Mouse (Mus musculus) limb, embryonic 12.5 days (tissue): ENCODE data around the gene H13. TPM values are rescaled to one million over a fixed set of nuclear protein-coding genes. Genes with fewer than 3 reads are reported as not detected.
A peak's percentile ranks its signal among the peaks of the same experiment; 100 is the strongest.

ENCODE experiments used
- ATAC-seq: fragments of 200-750 bp; cut with Nextera tagmentation; 2 replicates; pipeline ENCODE4 v1.8.0; 2017; ENCODE audit warnings: low read depth, moderate TSS enrichment; ENCODE audit not compliant: insufficient number of reproducible peaks, insufficient read depth, low FRiP score, low TSS enrichment
- H3K27ac ChIP-seq: fragments of 300-500 bp; sonication (generic); 2 replicates; pipeline ENCODE4 v1.5.1; 2016; ENCODE audit warnings: mild to moderate bottlenecking, moderate library complexity
- H3K27me3 ChIP-seq: fragments of 300-500 bp; sonication (generic); 2 replicates; pipeline ENCODE4 v1.6.1; 2016; ENCODE audit warnings: mild to moderate bottlenecking, moderate library complexity
- H3K36me3 ChIP-seq: fragments of 300-500 bp; sonication (generic); 2 replicates; pipeline ENCODE4 v1.6.1; 2016; ENCODE audit warnings: mild to moderate bottlenecking, moderate library complexity
- H3K4me1 ChIP-seq: fragments of 300-500 bp; sonication (generic); replicated peaks from 2 replicates; pipeline ENCODE4 v1.6.1; 2016
- H3K4me2 ChIP-seq: fragments of 300-500 bp; sonication (generic); 2 replicates; pipeline ENCODE4 v1.6.1; 2016; ENCODE audit warnings: mild to moderate bottlenecking, moderate library complexity
- H3K4me3 ChIP-seq: fragments of 300-500 bp; sonication (generic); replicated peaks from 2 replicates; pipeline ENCODE4 v1.5.1; 2016; ENCODE audit warnings: mild to moderate bottlenecking
- H3K9ac ChIP-seq: fragments of 300-500 bp; sonication (generic); replicated peaks from 2 replicates; pipeline ENCODE4 v1.6.1; 2016; ENCODE audit warnings: mild to moderate bottlenecking, moderate library complexity
- H3K9me3 ChIP-seq: fragments of 300-500 bp; sonication (generic); 2 replicates; pipeline ENCODE4 v1.6.1; 2016; ENCODE audit warnings: mild to moderate bottlenecking, moderate library complexity
- whole genome bisulfite sequencing: fragments of 180-500 bp; shearing (Covaris S2); methylation state at CpG from one replicate; pipeline ENCODE4 v1.1.7; 2016; 5-methylcytosine and 5-hydroxymethylcytosine counted together
- polyA plus RNA-seq: library from polyadenylated mRNA; unstranded; fragments of >200 nt; fragmentation: Nextera tagmentation; extraction: Ambion mirVana; gene quantifications from 2 replicates; pipeline ENCODE4 v1.2.1, GENCODE M21; 2016

H13 gene
- polyA plus RNA-seq, 1 experiment from 2014 or later, result 135 TPM

DNA sequence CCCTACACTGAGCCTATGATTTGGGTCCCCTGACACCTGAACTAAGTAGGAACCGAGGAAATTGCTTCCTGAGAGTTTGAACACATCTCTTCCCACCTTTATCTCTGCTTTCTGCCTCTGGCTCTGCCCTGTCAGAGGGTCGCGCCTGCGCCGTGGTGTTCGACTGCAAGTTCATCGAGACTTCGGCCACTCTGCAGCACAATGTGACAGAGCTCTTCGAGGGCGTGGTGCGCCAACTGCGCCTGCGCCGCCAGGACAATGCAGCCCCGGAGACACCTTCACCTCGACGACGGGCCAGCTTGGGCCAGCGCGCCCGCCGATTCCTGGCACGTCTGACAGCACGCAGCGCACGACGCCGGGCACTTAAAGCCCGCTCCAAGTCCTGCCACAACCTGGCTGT lies 35.0 kb upstream of the H13 start:
- 76% methylated on average over 29 of the region's 29 CpGs for WGBS
- H3K27ac ChIP-seq, result no peak overlapping the region
- H3K9ac ChIP-seq, result no peak overlapping the region
- H3K27me3 ChIP-seq, result peaks cover 30% of the 10 kb centered on the region
- H3K4me3 ChIP-seq, result no peak overlapping the region
- no peak overlapping the region for H3K4me2 ChIP-seq
- ATAC-seq, result no peak
- H3K4me1 ChIP-seq, result peaks cover 11% of the 10 kb centered on the region; the same call in 1 of the 2 replicates
- H3K36me3 ChIP-seq, result no peaks in the 10 kb centered on the region
- no peaks in the 10 kb centered on the region for H3K9me3 ChIP-seq

DNA sequence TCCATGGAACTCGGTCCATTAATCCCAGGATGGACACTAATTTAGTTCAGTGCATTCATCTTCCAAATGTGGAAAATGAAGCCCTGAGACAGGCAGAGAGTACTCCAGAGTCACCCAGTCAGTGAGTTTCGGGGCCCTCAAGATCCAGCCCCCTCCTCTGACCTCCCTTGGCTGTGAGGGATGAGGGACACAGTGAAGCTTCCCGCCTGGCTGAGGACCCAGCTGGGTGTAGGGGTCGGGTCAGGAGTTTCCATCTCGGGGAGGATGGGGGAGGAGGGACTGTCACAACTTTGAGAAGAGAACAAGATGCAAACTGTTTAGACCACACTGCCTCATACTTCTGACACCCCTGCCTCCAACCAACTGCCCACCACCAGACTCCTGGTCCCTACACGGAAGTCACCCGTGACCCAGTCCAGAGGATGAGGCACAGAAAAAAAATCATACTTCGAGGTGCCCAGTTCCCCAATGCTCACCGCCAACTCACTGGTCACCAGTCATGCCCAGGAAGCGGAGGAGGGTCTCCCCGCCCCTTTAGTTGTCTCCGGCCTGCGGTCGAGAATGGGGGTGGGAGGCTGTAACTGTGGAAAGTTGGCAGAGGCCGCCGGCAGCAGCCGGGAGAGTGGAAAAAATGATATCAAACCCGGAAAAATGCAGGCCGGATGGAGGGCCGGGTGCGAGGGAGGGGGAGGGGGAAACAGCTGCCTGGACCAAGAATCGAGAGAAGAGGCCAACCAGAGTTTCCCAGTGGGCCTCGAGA lies 32.8 kb upstream of the H13 start:
- Histone ChIP-seq H3K4me3 (no peak overlapping the region), H3K9ac (0 out of 2 replicates have a peak overlapping the region, but pooled peaks have one; percentile 8), H3K36me3 (no peaks in the 10 kb centered on the region), H3K27me3 (peaks cover 23% of the 10 kb centered on the region), H3K4me1 (peaks cover 11% of the 10 kb centered on the region; the same call in 1 of the 2 replicates), H3K4me2 (no peak overlapping the region), H3K27ac (no peak overlapping the region), H3K9me3 (no peaks in the 10 kb centered on the region)
- no peak for ATAC-seq
- 73% methylated on average over 23 of the region's 23 CpGs for WGBS

DNA sequence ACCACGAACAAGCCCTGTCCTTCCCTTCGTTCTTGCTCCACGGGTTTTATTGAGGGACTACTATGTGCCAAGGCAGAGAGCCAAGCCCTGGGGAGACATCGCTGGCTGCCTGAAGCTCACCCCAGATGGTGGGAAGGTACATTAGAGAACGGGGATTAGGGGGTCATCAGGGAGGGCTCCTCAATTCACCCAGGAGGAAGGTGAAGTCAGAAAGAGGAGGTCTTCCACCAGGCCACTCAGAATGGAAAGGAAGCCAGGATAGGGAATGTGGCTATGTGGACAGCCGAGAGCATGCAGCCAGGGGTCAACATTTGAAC lies 32.3 kb upstream of the H13 start:
- Histone ChIP-seq H3K4me2 (no peak overlapping the region), H3K27ac (no peak overlapping the region), H3K27me3 (peaks cover 23% of the 10 kb centered on the region), H3K9ac (0 out of 2 replicates have a peak overlapping the region, but pooled peaks have one; percentile 8), H3K4me1 (peaks cover 11% of the 10 kb centered on the region; the same call in 1 of the 2 replicates), H3K4me3 (no peak overlapping the region), H3K36me3 (no peaks in the 10 kb centered on the region), H3K9me3 (no peaks in the 10 kb centered on the region)
- WGBS, result 85% methylated on average over 6 of the region's 6 CpGs
- ATAC-seq, result 0 out of 2 replicates have a peak, but pooled peaks have one; percentile 54

DNA sequence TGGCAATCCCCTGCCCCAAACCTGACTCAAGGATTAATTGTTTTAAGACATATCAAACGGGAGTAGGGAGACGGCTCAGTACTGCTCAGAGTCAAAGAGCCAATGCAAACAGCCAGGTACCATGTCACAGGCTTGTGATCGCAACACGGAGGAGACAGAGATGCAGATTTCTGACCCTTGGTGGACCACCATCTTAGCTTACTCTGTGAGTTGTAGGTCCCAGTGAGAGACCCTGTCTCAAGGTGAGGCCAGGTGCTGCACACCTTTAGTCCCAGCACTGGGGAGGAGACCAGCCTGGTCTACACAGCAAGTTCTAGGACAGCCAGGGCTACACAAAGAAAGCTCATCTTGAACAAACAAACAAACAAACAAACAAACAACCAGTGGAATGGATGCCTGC lies 31.9 kb upstream of the H13 start:
- WGBS, result 81% methylated on average over 4 of the region's 4 CpGs
- no peak overlapping the region for H3K9ac ChIP-seq
- H3K4me2 ChIP-seq, result no peak overlapping the region
- peaks cover 6% of the 10 kb centered on the region; the same call in 1 of the 2 replicates for H3K4me1 ChIP-seq
- H3K27ac ChIP-seq, result no peak overlapping the region
- H3K4me3 ChIP-seq, result no peak overlapping the region
- H3K27me3 ChIP-seq, result peaks cover 19% of the 10 kb centered on the region
- ATAC-seq, result no peak
- H3K9me3 ChIP-seq, result no peaks in the 10 kb centered on the region
- H3K36me3 ChIP-seq, result no peaks in the 10 kb centered on the region

DNA sequence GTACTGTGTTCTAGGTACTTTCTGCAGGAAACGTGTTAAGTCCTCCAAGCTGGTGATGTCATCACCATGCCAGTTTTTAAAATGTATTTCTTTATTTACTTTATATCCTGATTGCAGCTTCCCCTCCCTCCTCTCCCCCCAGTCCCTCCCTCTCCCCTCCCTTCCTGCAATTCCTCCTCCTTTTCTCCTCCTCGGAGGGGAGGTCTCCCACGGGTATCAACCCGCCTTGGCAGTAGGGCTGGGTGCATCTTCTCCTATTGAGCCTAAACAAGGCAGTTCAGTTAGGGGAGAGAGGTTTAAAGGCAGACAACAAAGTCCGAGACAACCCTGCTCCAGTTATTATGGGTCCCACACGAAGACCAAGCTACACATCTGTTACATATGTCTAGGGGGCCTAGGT lies 30.4 kb upstream of the H13 start:
- H3K4me2 ChIP-seq, result no peak overlapping the region
- H3K9me3 ChIP-seq, result no peaks in the 10 kb centered on the region
- WGBS, result 65% methylated on average over 6 of the region's 6 CpGs
- ATAC-seq, result no peak
- H3K27ac ChIP-seq, result no peak overlapping the region
- no peaks in the 10 kb centered on the region for H3K36me3 ChIP-seq
- H3K9ac ChIP-seq, result no peak overlapping the region
- H3K27me3 ChIP-seq, result peaks cover 10% of the 10 kb centered on the region
- no peaks in the 10 kb centered on the region for H3K4me1 ChIP-seq
- no peak overlapping the region for H3K4me3 ChIP-seq

DNA sequence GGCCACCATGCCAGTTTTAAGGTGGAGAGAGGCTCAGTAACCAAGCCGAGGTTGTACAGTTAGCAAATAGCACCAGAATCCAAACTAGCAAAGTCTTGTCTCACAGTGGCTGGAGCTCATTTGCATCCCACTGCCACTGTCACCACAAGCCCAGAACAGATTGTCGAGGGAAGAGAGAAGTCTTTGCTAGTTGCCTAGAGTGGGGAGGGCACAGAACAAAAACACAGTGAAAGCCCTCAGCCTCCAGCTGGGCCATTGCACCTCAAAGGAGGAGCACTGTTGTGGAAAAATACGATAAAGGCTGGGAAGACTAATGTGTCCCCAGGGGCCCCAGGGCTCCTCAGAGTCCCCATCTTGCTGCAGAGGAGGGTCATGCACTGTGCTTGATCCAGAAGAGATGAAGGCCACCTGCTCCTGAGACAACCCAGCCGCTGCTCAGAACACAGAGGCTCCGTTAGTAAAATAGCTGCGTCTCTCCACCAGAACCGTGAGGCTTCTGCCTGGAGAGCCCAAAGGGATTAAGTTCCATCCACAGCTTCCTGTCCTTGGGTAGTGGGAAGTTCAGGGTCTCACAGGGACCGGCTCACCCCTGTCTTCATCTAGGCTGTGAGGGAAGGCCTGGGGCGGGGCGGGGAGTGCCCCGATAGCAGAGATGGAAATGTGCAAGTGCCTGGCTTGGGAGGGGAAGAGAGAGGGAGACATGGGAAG lies 29.7 kb upstream of the H13 start:
- H3K27ac ChIP-seq, result no peak overlapping the region
- H3K4me1 ChIP-seq, result no peaks in the 10 kb centered on the region
- no peaks in the 10 kb centered on the region for H3K9me3 ChIP-seq
- no peak overlapping the region for H3K4me3 ChIP-seq
- WGBS, result 32% methylated on average over 11 of the region's 11 CpGs
- H3K36me3 ChIP-seq, result no peaks in the 10 kb centered on the region
- no peak overlapping the region for H3K4me2 ChIP-seq
- ATAC-seq, result no peak
- H3K27me3 ChIP-seq, result peaks cover 6% of the 10 kb centered on the region
- H3K9ac ChIP-seq, result no peak overlapping the region

DNA sequence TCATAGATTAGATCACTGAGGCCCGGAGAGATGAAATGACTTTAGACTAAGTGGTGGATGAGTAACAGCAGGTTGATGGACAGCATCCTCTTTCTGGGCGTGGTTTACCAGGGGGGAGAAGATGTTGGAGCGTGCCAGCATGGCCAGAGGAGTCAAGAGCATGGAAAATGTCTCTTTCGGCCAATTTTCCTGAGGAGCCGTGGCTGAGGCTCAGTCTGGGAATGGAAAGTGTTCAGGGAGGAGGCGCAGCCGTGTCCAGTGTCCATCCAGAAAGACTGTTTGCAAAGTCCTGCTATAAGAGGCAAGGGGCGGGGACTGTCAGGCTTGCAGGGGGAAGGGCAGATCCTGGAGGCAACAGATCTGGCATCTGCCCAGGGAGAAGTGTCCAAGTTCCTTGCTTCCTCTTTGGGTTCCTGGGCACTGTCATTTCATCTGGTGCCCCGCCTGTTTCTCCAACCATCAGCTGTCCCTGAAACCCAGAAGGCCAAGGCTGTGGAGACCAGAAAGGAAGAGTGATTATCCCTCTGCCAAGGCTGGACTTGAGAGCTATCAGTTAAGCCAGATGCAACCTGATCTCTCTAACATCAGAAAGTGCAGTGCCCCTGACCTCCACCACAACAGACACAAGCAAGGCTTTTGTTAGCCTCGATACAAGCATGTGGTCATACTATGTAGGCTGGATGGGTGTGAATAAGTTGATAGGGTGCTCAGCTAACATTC lies 16.2 kb upstream of the H13 start:
- H3K4me1 ChIP-seq, result no peaks in the 10 kb centered on the region; the same call in 1 of the 2 replicates

DNA sequence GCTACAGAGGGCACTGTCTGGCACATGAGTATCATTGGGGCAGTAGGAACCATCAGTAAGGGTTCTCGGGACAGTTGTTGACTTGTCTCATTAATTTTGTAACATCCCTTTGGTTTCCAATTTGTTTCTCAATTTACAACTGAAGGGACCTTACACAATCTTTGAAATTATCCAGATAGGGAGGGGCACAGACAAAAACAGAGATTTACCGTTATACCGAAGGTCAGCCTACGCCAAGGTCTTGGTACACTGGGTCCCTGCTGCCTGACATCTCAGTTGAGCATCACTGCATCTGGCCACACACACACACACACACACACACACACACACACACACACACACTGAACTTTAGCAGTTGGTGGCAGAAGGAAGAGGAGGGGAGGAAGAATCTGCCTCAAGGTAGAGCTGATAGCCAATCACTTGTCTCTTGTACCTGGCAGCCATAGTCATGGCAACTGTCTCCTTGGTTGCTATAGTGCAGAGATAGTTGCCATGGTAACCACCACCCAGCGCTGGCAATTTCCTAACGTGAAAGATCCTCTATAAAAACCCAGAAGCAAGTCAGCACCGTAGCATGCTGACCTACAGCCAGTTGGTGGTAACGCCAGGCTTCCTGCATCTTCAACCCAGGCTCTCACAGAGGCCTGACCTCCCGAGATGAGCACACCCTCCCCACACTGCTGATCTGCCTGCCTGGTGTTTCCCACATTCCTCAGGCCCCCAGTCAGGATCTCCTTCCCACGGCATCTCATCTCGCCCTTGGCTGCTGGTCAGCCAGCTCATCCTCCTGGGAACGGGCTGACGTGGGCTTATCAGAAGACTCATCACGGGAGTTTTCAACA lies 15.2 kb upstream of the H13 start:
- peaks cover 5% of the 10 kb centered on the region for H3K9me3 ChIP-seq
- no peak overlapping the region for H3K4me2 ChIP-seq
- ATAC-seq, result no peak
- 47% methylated on average over 14 of the region's 14 CpGs for WGBS
- no peak overlapping the region for H3K4me3 ChIP-seq
- H3K27ac ChIP-seq, result no peak overlapping the region
- no peak overlapping the region for H3K9ac ChIP-seq
- H3K4me1 ChIP-seq, result no peaks in the 10 kb centered on the region; the same call in 1 of the 2 replicates
- no peaks in the 10 kb centered on the region for H3K36me3 ChIP-seq
- H3K27me3 ChIP-seq, result no peaks in the 10 kb centered on the region

More for the DNA sequence above, 16.2 kb upstream of the H13 start:
- ATAC-seq, result no peak
- Histone ChIP-seq H3K9ac (no peak overlapping the region), H3K9me3 (peaks cover 2% of the 10 kb centered on the region), H3K36me3 (no peaks in the 10 kb centered on the region), H3K27ac (no peak overlapping the region), H3K4me3 (no peak overlapping the region), H3K4me2 (no peak overlapping the region), H3K27me3 (no peaks in the 10 kb centered on the region)
- WGBS, result 73% methylated on average over 10 of the region's 10 CpGs

DNA sequence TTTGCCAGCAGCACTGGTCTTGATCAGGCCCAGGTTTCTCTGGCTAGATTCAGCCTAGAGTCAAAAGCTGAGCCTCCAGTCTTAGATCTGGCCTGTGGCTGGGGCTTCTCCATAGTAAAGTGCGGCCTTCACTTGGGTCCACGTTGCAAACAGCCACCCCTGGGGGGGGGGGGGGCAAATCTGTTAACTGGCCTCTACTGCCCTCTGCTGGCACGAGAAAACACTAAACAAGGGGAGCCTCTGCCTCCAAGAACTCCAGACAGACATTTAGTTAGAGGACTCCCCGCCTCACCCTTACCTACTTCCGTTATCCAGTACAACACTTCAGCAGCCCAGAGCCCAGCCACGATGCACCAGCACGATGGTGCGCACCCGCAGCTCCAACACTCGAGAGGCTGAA lies 11.9 kb upstream of the H13 start:
- Histone ChIP-seq H3K9ac (no peak overlapping the region), H3K27ac (no peak overlapping the region), H3K9me3 (peaks cover 5% of the 10 kb centered on the region), H3K27me3 (no peaks in the 10 kb centered on the region), H3K4me1 (no peaks in the 10 kb centered on the region; the same call in 1 of the 2 replicates), H3K4me3 (no peak overlapping the region), H3K36me3 (no peaks in the 10 kb centered on the region), H3K4me2 (no peak overlapping the region)
- 56% methylated on average over 10 of the region's 10 CpGs for WGBS
- no peak for ATAC-seq

DNA sequence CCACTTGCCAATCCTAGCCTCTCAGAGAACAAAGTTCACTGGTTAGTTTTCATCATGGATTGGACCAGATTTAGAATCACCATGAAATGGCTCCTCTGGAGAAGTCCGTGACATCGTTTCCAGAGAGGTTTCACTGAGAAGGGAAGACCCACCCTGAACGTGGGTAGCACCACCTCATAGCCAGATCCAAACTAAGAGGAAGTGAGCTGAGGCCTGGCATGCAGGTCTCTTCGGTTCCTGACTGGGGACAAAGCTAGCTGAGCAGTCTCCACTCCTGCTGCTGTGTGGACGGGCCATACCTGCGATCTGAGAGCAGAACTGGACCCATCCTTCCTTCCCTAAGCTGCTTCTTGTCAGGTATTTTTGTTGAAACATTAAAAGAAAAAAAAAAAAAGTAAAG lies 8.1 kb upstream of the H13 start:
- no peak for ATAC-seq
- Histone ChIP-seq H3K27ac (no peak overlapping the region), H3K4me3 (no peak overlapping the region), H3K9me3 (peaks cover 5% of the 10 kb centered on the region), H3K4me1 (no peaks in the 10 kb centered on the region), H3K36me3 (no peaks in the 10 kb centered on the region), H3K9ac (no peak overlapping the region), H3K27me3 (no peaks in the 10 kb centered on the region), H3K4me2 (no peak overlapping the region)
- WGBS, result 75% methylated on average over 6 of the region's 6 CpGs
